Mouse (Mus musculus): ENCODE results near the gene Rec8. TPM values are rescaled to one million over a fixed set of nuclear protein-coding genes. Genes with fewer than 3 reads are reported as not detected.

Gene Rec8
- polyA plus RNA-seq, 1 experiment from 2014 or later = 17.5 TPM

- H3K36me3 ChIP-seq (ENCODE audit: control insufficient read depth, insufficient read depth, low read length) = peaks cover 28% of the 10 kb centered on the region; the same call in 1 of the 2 replicates
Measured at GRCm38 (mm10) chr14:55660636-55661035, 42.8 kb downstream of the Rec8 start.

DNA sequence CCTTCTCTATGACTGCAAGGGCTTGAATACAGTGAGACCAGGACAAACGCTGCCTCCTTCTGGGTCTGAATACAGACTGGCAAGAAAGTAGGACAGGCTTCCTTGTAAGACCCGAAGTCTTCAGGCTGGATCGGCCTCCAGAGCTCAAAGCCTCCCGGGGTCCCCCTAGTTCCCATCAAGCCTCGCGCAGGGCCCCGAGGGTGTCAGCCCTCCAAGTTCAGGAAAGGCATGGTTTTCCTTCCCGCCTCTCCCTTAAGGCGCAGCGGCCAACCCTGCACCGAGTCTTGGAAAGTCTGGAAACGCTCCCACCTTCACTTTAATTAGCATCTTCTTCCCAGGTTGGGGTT lies 53.6 kb downstream of the Rec8 start:
- Histone ChIP-seq H3K27ac (ENCODE audit: low read depth, low read length) (peak overlapping the region; percentile 90), H3K9ac (ENCODE audit: low read depth, low read length) (peak overlapping the region; percentile 89), H3K27me3 (ENCODE audit: control insufficient read depth, insufficient read depth, low read length) (no peaks in the 10 kb centered on the region), H3K4me2 (replicated peaks; ENCODE audit: low read depth, low read length) (peak overlapping the region; percentile 94), H3K4me1 (ENCODE audit: control insufficient read depth, insufficient read depth, low read length) (peaks cover 12% of the 10 kb centered on the region), H3K4me3 (ENCODE audit: low read length) (peak overlapping the region; percentile 89), H3K36me3 (ENCODE audit: control insufficient read depth, insufficient read depth, low read length) (peaks cover 23% of the 10 kb centered on the region), H3K9me3 (ENCODE audit: control insufficient read depth, low read length) (no peaks in the 10 kb centered on the region)
- ATAC-seq (ENCODE audit: low FRiP score, low TSS enrichment) = peak; percentile 24; the same call in 1 of the 2 replicates
- WGBS = 1% methylated on average over 12 of the region's 12 CpGs

More at GRCm38 (mm10) chr14:55660636-55661035, 42.8 kb downstream of the Rec8 start:
- Histone ChIP-seq H3K27ac (ENCODE audit: low read depth, low read length) (no peak overlapping the region; the same call in 1 of the 2 replicates), H3K4me3 (ENCODE audit: low read length) (peak overlapping the region; percentile 75; the same call in 1 of the 2 replicates), H3K9me3 (ENCODE audit: control insufficient read depth, low read length) (no peaks in the 10 kb centered on the region), H3K4me1 (ENCODE audit: control insufficient read depth, insufficient read depth, low read length) (peaks cover 5% of the 10 kb centered on the region; the same call in 1 of the 2 replicates), H3K4me2 (replicated peaks; ENCODE audit: low read depth, low read length) (peak overlapping the region; percentile 59; the same call in 1 of the 2 replicates), H3K9ac (ENCODE audit: low read depth, low read length) (no peak overlapping the region), H3K27me3 (ENCODE audit: control insufficient read depth, insufficient read depth, low read length) (no peaks in the 10 kb centered on the region)
- 53% methylated on average over 2 of the region's 2 CpGs for WGBS
- peak; percentile 38 for ATAC-seq (ENCODE audit: low FRiP score, low TSS enrichment)

- Histone ChIP-seq H3K4me3 (ENCODE audit: low read length) (peak within 1 kb of the TSS; percentile 89), H3K27ac (ENCODE audit: low read depth, low read length) (peak within 1 kb of the TSS; percentile 90)
- under 1% methylated on average over 38 of the region's 38 CpGs for WGBS
Measured at GRCm38 (mm10) chr14:55671833-55672740, 54.2 kb downstream of the Rec8 start, which contains the start of the genes Gmpr2 and Nedd8. Gmpr2 (plus strand) TSS chr14:55671941. Nedd8 (minus strand) TSS chr14:55672124.

GRCm38 (mm10) chr14:55672741-55673060 lies 54.9 kb downstream of the Rec8 start:
- 73% methylated on average over 7 of the region's 7 CpGs for WGBS
- H3K4me1 ChIP-seq (ENCODE audit: control insufficient read depth, insufficient read depth, low read length) = peaks cover 12% of the 10 kb centered on the region
- H3K36me3 ChIP-seq (ENCODE audit: control insufficient read depth, insufficient read depth, low read length) = peaks cover 30% of the 10 kb centered on the region
- peak overlapping the region; percentile 90; the same call in 1 of the 2 replicates for H3K27ac ChIP-seq (ENCODE audit: low read depth, low read length)
- H3K9ac ChIP-seq (ENCODE audit: low read depth, low read length) = peak overlapping the region; percentile 89; the same call in 1 of the 2 replicates
- H3K4me3 ChIP-seq (ENCODE audit: low read length) = peak overlapping the region; percentile 89
- H3K9me3 ChIP-seq (ENCODE audit: control insufficient read depth, low read length) = no peaks in the 10 kb centered on the region
- no peak for ATAC-seq (ENCODE audit: low FRiP score, low TSS enrichment)
- peak overlapping the region; percentile 94 for H3K4me2 ChIP-seq (replicated peaks; ENCODE audit: low read depth, low read length)
- no peaks in the 10 kb centered on the region for H3K27me3 ChIP-seq (ENCODE audit: control insufficient read depth, insufficient read depth, low read length)

More at GRCm38 (mm10) chr14:55671833-55672740, 54.2 kb downstream of the Rec8 start, which contains the start of the genes Gmpr2 and Nedd8:
- H3K9me3 ChIP-seq (ENCODE audit: control insufficient read depth, low read length) = no peaks in the 10 kb centered on the region
- H3K9ac ChIP-seq (ENCODE audit: low read depth, low read length) = peak within 1 kb of the TSS; percentile 89
- no peaks in the 10 kb centered on the region for H3K27me3 ChIP-seq (ENCODE audit: control insufficient read depth, insufficient read depth, low read length)
- peak within 1 kb of the TSS; percentile 94 for H3K4me2 ChIP-seq (replicated peaks; ENCODE audit: low read depth, low read length)
- peaks cover 24% of the 10 kb centered on the region for H3K36me3 ChIP-seq (ENCODE audit: control insufficient read depth, insufficient read depth, low read length)
- ATAC-seq (ENCODE audit: low FRiP score, low TSS enrichment) = peak; percentile 97
- peaks cover 12% of the 10 kb centered on the region for H3K4me1 ChIP-seq (ENCODE audit: control insufficient read depth, insufficient read depth, low read length)

Other genes starting within 250 kb of the Rec8 start
- gene Dhrs4, start 139.3 kb upstream of the Rec8 start, polyA plus RNA-seq (2014; fragmentation: Nextera tagmentation; extraction: Ambion mirVana) = 60.2 and 96.4 TPM in 2 replicates
- gene Carmil3, start 127.4 kb upstream of the Rec8 start, polyA plus RNA-seq (2014; fragmentation: Nextera tagmentation; extraction: Ambion mirVana) = 3.0 and 3.8 TPM in 2 replicates
- 0.18 TPM in 1 of 2 replicates, not detected in the other for gene Cpne6, start 107.6 kb upstream of the Rec8 start, polyA plus RNA-seq (2014; fragmentation: Nextera tagmentation; extraction: Ambion mirVana)
- not detected in 2 replicates for gene Nrl, start 93.1 kb upstream of the Rec8 start, polyA plus RNA-seq (2014; fragmentation: Nextera tagmentation; extraction: Ambion mirVana)
- 25.0 and 37.1 TPM in 2 replicates for gene Pck2, start 77.8 kb upstream of the Rec8 start, polyA plus RNA-seq (2014; fragmentation: Nextera tagmentation; extraction: Ambion mirVana)
- gene Dcaf11, start 58.0 kb upstream of the Rec8 start, polyA plus RNA-seq (2014; fragmentation: Nextera tagmentation; extraction: Ambion mirVana) = 62.9 and 90.2 TPM in 2 replicates
- 0.66 and 1.5 TPM in 2 replicates for gene A730061H03Rik, start 57.6 kb upstream of the Rec8 start, polyA plus RNA-seq (2014; fragmentation: Nextera tagmentation; extraction: Ambion mirVana)
- gene Fitm1, start 42.4 kb upstream of the Rec8 start, polyA plus RNA-seq (2014; fragmentation: Nextera tagmentation; extraction: Ambion mirVana) = 0.96 and 1.0 TPM in 2 replicates
- gene Psme1, start 39.9 kb upstream of the Rec8 start, polyA plus RNA-seq (2014; fragmentation: Nextera tagmentation; extraction: Ambion mirVana) = 131 and 142 TPM in 2 replicates
- 5.6 and 7.5 TPM in 2 replicates for gene Emc9, start 32.7 kb upstream of the Rec8 start, polyA plus RNA-seq (2014; fragmentation: Nextera tagmentation; extraction: Ambion mirVana)
- 224 and 286 TPM in 2 replicates for gene Psme2, start 26.9 kb upstream of the Rec8 start, polyA plus RNA-seq (2014; fragmentation: Nextera tagmentation; extraction: Ambion mirVana)
- 12.4 and 17.7 TPM in 2 replicates for gene Rnf31, start 26.3 kb upstream of the Rec8 start, polyA plus RNA-seq (2014; fragmentation: Nextera tagmentation; extraction: Ambion mirVana)
- gene Irf9, start 14.5 kb upstream of the Rec8 start, polyA plus RNA-seq (2014; fragmentation: Nextera tagmentation; extraction: Ambion mirVana) = 9.7 and 11.6 TPM in 2 replicates
- gene Ipo4, start 17.9 kb downstream of the Rec8 start, polyA plus RNA-seq (2014; fragmentation: Nextera tagmentation; extraction: Ambion mirVana) = 101 and 119 TPM in 2 replicates
- 3.4 TPM in 2 replicates for gene Gm49378, start 19.9 kb downstream of the Rec8 start, polyA plus RNA-seq (2014; fragmentation: Nextera tagmentation; extraction: Ambion mirVana)
- gene Tm9sf1, start 25.8 kb downstream of the Rec8 start, polyA plus RNA-seq (2014; fragmentation: Nextera tagmentation; extraction: Ambion mirVana) = 76.3 and 117 TPM in 2 replicates
- gene Tssk4, start 32.1 kb downstream of the Rec8 start, polyA plus RNA-seq (2014; fragmentation: Nextera tagmentation; extraction: Ambion mirVana) = 0.72 and 0.77 TPM in 2 replicates
- gene Mdp1, start 42.5 kb downstream of the Rec8 start, polyA plus RNA-seq (2014; fragmentation: Nextera tagmentation; extraction: Ambion mirVana) = 52.0 and 52.7 TPM in 2 replicates
- 58.4 and 62.9 TPM in 2 replicates for gene Gmpr2, start 53.9 kb downstream of the Rec8 start, polyA plus RNA-seq (2014; fragmentation: Nextera tagmentation; extraction: Ambion mirVana)
- gene Nedd8, start 54.1 kb downstream of the Rec8 start, polyA plus RNA-seq (2014; fragmentation: Nextera tagmentation; extraction: Ambion mirVana) = 586 and 744 TPM in 2 replicates
- gene Tinf2, start 63.8 kb downstream of the Rec8 start, polyA plus RNA-seq (2014; fragmentation: Nextera tagmentation; extraction: Ambion mirVana) = 40.3 and 50.1 TPM in 2 replicates
- 0.67 and 1.2 TPM in 2 replicates for gene Tgm1, start 95.9 kb downstream of the Rec8 start, polyA plus RNA-seq (2014; fragmentation: Nextera tagmentation; extraction: Ambion mirVana)
- gene Rabggta, start 104.2 kb downstream of the Rec8 start, polyA plus RNA-seq (2014; fragmentation: Nextera tagmentation; extraction: Ambion mirVana) = 27.8 and 29.3 TPM in 2 replicates
- gene Dhrs1, start 127.7 kb downstream of the Rec8 start, polyA plus RNA-seq (2014; fragmentation: Nextera tagmentation; extraction: Ambion mirVana) = 75.2 and 82.3 TPM in 2 replicates
- gene Nop9, start 127.7 kb downstream of the Rec8 start, polyA plus RNA-seq (2014; fragmentation: Nextera tagmentation; extraction: Ambion mirVana) = 43.3 and 44.0 TPM in 2 replicates
- gene Cideb, start 140.4 kb downstream of the Rec8 start, polyA plus RNA-seq (2014; fragmentation: Nextera tagmentation; extraction: Ambion mirVana) = 2.9 and 3.6 TPM in 2 replicates
- gene Ltb4r2, start 143.4 kb downstream of the Rec8 start, polyA plus RNA-seq (2014; fragmentation: Nextera tagmentation; extraction: Ambion mirVana) = 0.08 and 0.39 TPM in 2 replicates
- 0.23 TPM in 1 of 2 replicates, not detected in the other for gene Ltb4r1, start 147.9 kb downstream of the Rec8 start, polyA plus RNA-seq (2014; fragmentation: Nextera tagmentation; extraction: Ambion mirVana)
- gene Adcy4, start 166.1 kb downstream of the Rec8 start, polyA plus RNA-seq (2014; fragmentation: Nextera tagmentation; extraction: Ambion mirVana) = 7.8 and 10.4 TPM in 2 replicates
- 38.1 and 43.3 TPM in 2 replicates for gene Ripk3, start 170.8 kb downstream of the Rec8 start, polyA plus RNA-seq (2014; fragmentation: Nextera tagmentation; extraction: Ambion mirVana)
- gene Nfatc4, start 205.1 kb downstream of the Rec8 start, polyA plus RNA-seq (2014; fragmentation: Nextera tagmentation; extraction: Ambion mirVana) = 26.3 and 33.8 TPM in 2 replicates
- 11.0 and 15.6 TPM in 2 replicates for gene Nynrin, start 236.0 kb downstream of the Rec8 start, polyA plus RNA-seq (2014; fragmentation: Nextera tagmentation; extraction: Ambion mirVana)

Measured in kidney, embryonic 14.5 days (tissue).